Mouse (Mus musculus) G1E (cell line): ENCODE results near the gene Rassf5. TPM values are rescaled to one million over a fixed set of nuclear protein-coding genes. Genes with fewer than 3 reads are reported as not detected.

ENCODE experiments used
- ATAC-seq: 2 replicates; pipeline ENCODE4 v1.8.0; 2016; ENCODE audit warnings: mild to moderate bottlenecking; ENCODE audit not compliant: insufficient number of reproducible peaks, poor library complexity, low FRiP score, severe bottlenecking; ENCODE audit errors: extremely low read depth
- DNase-seq: peaks from one replicate; pipeline ENCODE4 v3.0.0; 2012; ENCODE audit warnings: low spot score
- H3K27me3 ChIP-seq: 2 replicates; pipeline ENCODE4 v1.6.1; 2012; ENCODE audit warnings: mild to moderate bottlenecking, low read length, inconsistent platforms; ENCODE audit not compliant: insufficient read depth
- H3K36me3 ChIP-seq: replicated peaks from 2 replicates; pipeline ENCODE3; 2012; ENCODE audit warnings: mild to moderate bottlenecking, inconsistent platforms
- H3K4me1 ChIP-seq: 2 replicates; pipeline ENCODE4 v1.6.1; 2012; ENCODE audit warnings: low read depth, low read length, inconsistent platforms, mixed read lengths; ENCODE audit not compliant: insufficient read depth
- H3K4me3 ChIP-seq: 2 replicates; pipeline ENCODE4 v1.5.1; 2012; ENCODE audit warnings: low read depth, mild to moderate bottlenecking, inconsistent platforms, low read length, moderate library complexity, mixed read lengths
- H3K9me3 ChIP-seq: replicated peaks from 2 replicates; pipeline ENCODE4 v1.6.1; 2012; ENCODE audit warnings: inconsistent platforms
- CTCF ChIP-seq: IDR thresholded peaks from 2 replicates; pipeline ENCODE4 v1.5.1; 2012; ENCODE audit warnings: low read depth, low read length, inconsistent platforms, mixed read lengths
- GATA1 ChIP-seq: IDR thresholded peaks from 2 replicates; pipeline ENCODE4 v1.6.1; 2012; ENCODE audit warnings: borderline replicate concordance, low read length, inconsistent platforms, mixed read lengths
- GATA2 ChIP-seq: IDR thresholded peaks from 2 replicates; pipeline ENCODE4 v1.6.1; 2012; ENCODE audit warnings: low read depth, low read length, inconsistent platforms, borderline replicate concordance
- POLR2AphosphoS5 ChIP-seq: IDR thresholded peaks from 2 replicates; pipeline ENCODE4 v1.6.1; 2012; ENCODE audit warnings: low read depth, low read length, inconsistent platforms; ENCODE audit not compliant: insufficient replicate concordance
- TAL1 ChIP-seq: conservative IDR thresholded peaks from 2 replicates; pipeline ENCODE4 v1.6.1; 2012; ENCODE audit warnings: low read depth, low read length, inconsistent platforms, mixed read lengths
- polyA plus RNA-seq: library from polyadenylated mRNA; stranded (reverse); fragments of >175 nt; gene quantifications from 2 replicates; pipeline ENCODE4 v1.2.3, GENCODE M21; 2012
- total RNA-seq, 2 experiments: library from RNA; stranded (forward) in 1 of 2; stranded (reverse) in 1 of 2; fragments of 200-1000 nt in 1 of 2; fragments of >200 nt in 1 of 2; fragmentation: Nextera tagmentation in 1 of 2; gene quantifications; 2 replicates each; pipeline ENCODE4 v1.2.3; 2014 to 2017

The Rassf5 gene
- total and polyA plus RNA-seq, 3 experiments, result 0.51 to 3.5 (median 0.75) TPM

- H3K9me3 ChIP-seq, result peaks cover 13% of the 10 kb centered on the region
- H3K27me3 ChIP-seq, result peaks cover 58% of the 10 kb centered on the region
- peak; percentile 48 for DNase-seq
- no peak for TF ChIP-seq GATA2
- TF ChIP-seq POLR2AphosphoS5, result no peak
- TF ChIP-seq TAL1, result no peak
- TF ChIP-seq GATA1, result no peak
- no peak; the same call in 1 of the 2 replicates for TF ChIP-seq CTCF
- H3K4me3 ChIP-seq, result no peak overlapping the region
- no peaks in the 10 kb centered on the region for H3K36me3 ChIP-seq
- ATAC-seq, result no peak
- H3K4me1 ChIP-seq, result peaks cover 7% of the 10 kb centered on the region; the same call in 1 of the 2 replicates
Observed at GRCm38 (mm10) chr1:131246433-131247395, 1.7 kb upstream of the Rassf5 start.

- no peak; the same call in 1 of the 2 replicates for TF ChIP-seq CTCF
- no peak for TF ChIP-seq POLR2AphosphoS5
- TF ChIP-seq GATA2, result no peak
- no peak for TF ChIP-seq GATA1
- no peak for TF ChIP-seq TAL1
- Histone ChIP-seq H3K36me3 (no peaks in the 10 kb centered on the region), H3K27me3 (peaks cover 54% of the 10 kb centered on the region), H3K4me1 (peaks cover 7% of the 10 kb centered on the region; the same call in 1 of the 2 replicates), H3K9me3 (peaks cover 13% of the 10 kb centered on the region), H3K4me3 (no peak overlapping the region)
- ATAC-seq (no peak), DNase-seq (no peak)
Observed at GRCm38 (mm10) chr1:131245926-131246325, 868 bp upstream of the Rassf5 start.

GRCm38 (mm10) chr1:131244536-131245088 is 446 bp downstream of the Rassf5 start:
- H3K4me3 ChIP-seq, result peak overlapping the region; percentile 17; the same call in 1 of the 2 replicates
- H3K36me3 ChIP-seq, result no peaks in the 10 kb centered on the region
- peaks cover 7% of the 10 kb centered on the region; the same call in 1 of the 2 replicates for H3K4me1 ChIP-seq
- H3K27me3 ChIP-seq, result peaks cover 56% of the 10 kb centered on the region
- H3K9me3 ChIP-seq, result peaks cover 13% of the 10 kb centered on the region
- ATAC-seq (no peak), DNase-seq (no peak)
- no peak for TF ChIP-seq CTCF
- TF ChIP-seq POLR2AphosphoS5, result no peak
- TF ChIP-seq TAL1, result no peak
- no peak for TF ChIP-seq GATA1
- no peak for TF ChIP-seq GATA2

- H3K27me3 ChIP-seq, result peaks cover 65% of the 10 kb centered on the region
Observed at GRCm38 (mm10) chr1:131242956-131243355, 2.1 kb downstream of the Rassf5 start.

GRCm38 (mm10) chr1:131239576-131240193 is 5.4 kb downstream of the Rassf5 start:
- H3K36me3 ChIP-seq, result no peaks in the 10 kb centered on the region
- TF ChIP-seq POLR2AphosphoS5, result no peak
- TF ChIP-seq TAL1, result no peak
- no peak for TF ChIP-seq GATA2
- TF ChIP-seq GATA1, result no peak
- TF ChIP-seq CTCF, result no peak
- H3K4me1 ChIP-seq, result no peaks in the 10 kb centered on the region
- H3K9me3 ChIP-seq, result peaks cover 4% of the 10 kb centered on the region
- H3K4me3 ChIP-seq, result no peak overlapping the region
- H3K27me3 ChIP-seq, result peaks cover 60% of the 10 kb centered on the region
- DNase-seq, result no peak
- ATAC-seq, result no peak

More at GRCm38 (mm10) chr1:131242956-131243355, 2.1 kb downstream of the Rassf5 start:
- no peak overlapping the region for H3K4me3 ChIP-seq
- DNase-seq (no peak), ATAC-seq (no peak)
- peaks cover 7% of the 10 kb centered on the region; the same call in 1 of the 2 replicates for H3K4me1 ChIP-seq
- H3K36me3 ChIP-seq, result no peaks in the 10 kb centered on the region
- TF ChIP-seq CTCF (no peak), GATA2 (no peak), POLR2AphosphoS5 (no peak), GATA1 (no peak)
- H3K9me3 ChIP-seq, result peaks cover 13% of the 10 kb centered on the region

GRCm38 (mm10) chr1:131238931-131239381 is 6.1 kb downstream of the Rassf5 start:
- Histone ChIP-seq H3K9me3 (no peaks in the 10 kb centered on the region), H3K4me1 (no peaks in the 10 kb centered on the region), H3K27me3 (peaks cover 59% of the 10 kb centered on the region), H3K4me3 (no peak overlapping the region), H3K36me3 (no peaks in the 10 kb centered on the region)
- TF ChIP-seq CTCF (no peak), TAL1 (no peak), POLR2AphosphoS5 (no peak), GATA1 (no peak), GATA2 (no peak)
- ATAC-seq (no peak), DNase-seq (no peak)
